Mouse (Mus musculus) liver, postnatal 0 days (tissue): ENCODE data around the gene Higd1b.

ENCODE experiments used
- CTCF ChIP-seq: sonication (generic); IDR thresholded peaks from 2 replicates; pipeline ENCODE4 v1.5.1; 2016; ENCODE audit warnings: antibody characterized with exemption, low read depth
- EP300 ChIP-seq: IDR thresholded peaks from 2 replicates; pipeline ENCODE4 v1.6.1; 2016; ENCODE audit warnings: antibody characterized with exemption, low read depth, mild to moderate bottlenecking

DNA sequence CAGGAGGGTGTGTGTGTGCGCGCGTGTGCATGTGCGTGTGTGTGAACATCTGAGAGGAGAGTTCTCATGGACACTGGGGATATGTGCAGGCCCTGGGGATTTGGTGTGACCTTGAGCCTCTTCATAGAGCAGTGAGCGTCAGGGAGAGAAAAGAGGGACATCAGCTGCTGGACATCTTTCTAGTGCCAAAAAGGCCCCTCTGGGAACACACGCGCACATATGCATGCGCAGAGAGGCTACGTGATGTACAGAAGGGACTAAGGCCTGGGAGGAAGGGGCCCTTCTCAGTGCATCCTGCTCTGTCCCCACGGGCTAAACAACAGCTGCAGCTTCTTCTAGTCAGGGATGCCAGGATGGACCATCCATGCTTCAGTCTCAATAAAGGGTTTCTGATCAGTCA lies 1.4 kb upstream of the Higd1b start:
- TF ChIP-seq CTCF, result no peak
- TF ChIP-seq EP300, result no peak
